Comparison of ENCODE assay signal across 10 mouse cellular contexts in genomic region chr13:71961891-71962660, GRCm38 (mm10). TPM values are rescaled to one million over a fixed set of nuclear protein-coding genes. Genes with fewer than 3 reads are reported as not detected.
A peak's percentile ranks its signal among the peaks of the same experiment; 100 is the strongest.
DNase-seq lines count a peak whose midpoint lies in the region; ATAC-seq lines count a peak whose summit lies in the region.
"Had no signal": no experiment of that assay in that cellular context is flagged by ENCODE, and none has a peak within 500 bp of the region (broad histone marks: within the 10 kb centered on the region; RNA-seq: fewer than 3 reads in every experiment).

No protein-coding gene starts in this region.

- peak overlapping the region; percentile 84 for H3K4me2 ChIP-seq in heart, embryonic 12.5 days
- H3K4me2 ChIP-seq in midbrain, embryonic 11.5 days: peak overlapping the region; percentile 63

- DNase-seq in cerebellum, postnatal 14 days: peak; percentile 16 to 38
- DNase-seq in cerebellum, adult 11-12 months: no peak
- peak; percentile 69 for DNase-seq in adipocyte (ENCODE audit: low spot score)
- DNase-seq in midbrain, embryonic 11.5 days (ENCODE audit: low spot score, missing footprints): peak; percentile 97
- DNase-seq in adrenal gland, postnatal 4 days (ENCODE audit: low spot score in 2 of 2): no peak
- DNase-seq in urinary bladder, postnatal 25 days (ENCODE audit: low spot score): no peak
- DNase-seq in ovary, postnatal 10 days (ENCODE audit: low spot score): no peak
- DNase-seq: cerebellum, adult 11 months had no signal

- H3K4me1 ChIP-seq in heart, embryonic 12.5 days (replicated peaks): peaks cover 26% of the 10 kb centered on the region
- H3K4me1 ChIP-seq in midbrain, embryonic 11.5 days (ENCODE audit: control insufficient read depth, insufficient read depth, low read length): peaks cover 36% of the 10 kb centered on the region
- H3K4me1 ChIP-seq: liver, embryonic 15.5 days had no signal

- peak overlapping the region; percentile 83 for H3K27ac ChIP-seq in heart, embryonic 12.5 days (ENCODE audit: poor library complexity, severe bottlenecking)
- H3K27ac ChIP-seq in midbrain, embryonic 11.5 days (ENCODE audit: low read depth, low read length): peak overlapping the region; percentile 83
- H3K27ac ChIP-seq: liver, embryonic 15.5 days had no signal

- WGBS in heart, embryonic 12.5 days: 1% methylated on average over 25 of the region's 25 CpGs
- WGBS in midbrain, embryonic 11.5 days: under 1% methylated on average over 25 of the region's 25 CpGs

- H3K27me3 ChIP-seq in heart, embryonic 12.5 days (replicated peaks): peaks cover 60% of the 10 kb centered on the region
- H3K27me3 ChIP-seq in midbrain, embryonic 11.5 days (ENCODE audit: control insufficient read depth, insufficient read depth, low read length): peaks cover 28% of the 10 kb centered on the region

- peak overlapping the region; percentile 70 for H3K9ac ChIP-seq in heart, embryonic 12.5 days
- peak overlapping the region; percentile 98 for H3K9ac ChIP-seq in midbrain, embryonic 11.5 days (ENCODE audit: low read length)
- H3K9ac ChIP-seq: liver, embryonic 15.5 days had no signal

- no peaks in the 10 kb centered on the region for H3K9me3 ChIP-seq in heart, embryonic 12.5 days (replicated peaks)
- no peaks in the 10 kb centered on the region for H3K9me3 ChIP-seq in midbrain, embryonic 11.5 days (ENCODE audit: control insufficient read depth, low read length)
- H3K9me3 ChIP-seq: liver, embryonic 15.5 days had no signal

- H3K36me3 ChIP-seq in heart, embryonic 12.5 days: no peaks in the 10 kb centered on the region
- no peaks in the 10 kb centered on the region for H3K36me3 ChIP-seq in midbrain, embryonic 11.5 days (ENCODE audit: control insufficient read depth, insufficient read depth, low read length)
- H3K36me3 ChIP-seq: liver, embryonic 15.5 days had no signal

- peak overlapping the region; percentile 57 for H3K4me3 ChIP-seq in heart, embryonic 12.5 days
- H3K4me3 ChIP-seq in midbrain, embryonic 11.5 days (ENCODE audit: low read depth, low read length): peak overlapping the region; percentile 95

- no peak for ATAC-seq in heart, embryonic 12.5 days (ENCODE audit: insufficient number of reproducible peaks, low FRiP score)
- ATAC-seq in midbrain, embryonic 11.5 days (ENCODE audit: low FRiP score): no peak

RNA-seq across cellular contexts. Expression of gene Irx1, which starts 1.4 kb away (rescaled TPM):
- 2.7 and 3.1 TPM in 2 replicates for polyA plus RNA-seq in heart, embryonic 12.5 days (2016; fragmentation: Nextera tagmentation; extraction: Ambion mirVana)
- 6.5 and 6.7 TPM in 2 replicates for polyA plus RNA-seq in midbrain, embryonic 11.5 days (2014; fragmentation: Nextera tagmentation; extraction: Ambion mirVana)
- total RNA-seq in adrenal gland, postnatal 4 days (2021): 1 to 10 TPM in 1 of 2 experiments, under 1 TPM in 1; 0.73 to 8.2 TPM
- polyA plus RNA-seq: liver, embryonic 15.5 days had no signal

Comparison
In these comparisons a context has a peak if more than half of its experiments do, and no peak if none do; other contexts are left out.
1. DNase-seq: peak in cerebellum, postnatal 14 days (2 of 2), adipocyte (single experiment) and midbrain, embryonic 11.5 days (single experiment); none in cerebellum, adult 11-12 months (single experiment), adrenal gland, postnatal 4 days (0 of 2), urinary bladder, postnatal 25 days (single experiment) and ovary, postnatal 10 days (single experiment).